Mouse (Mus musculus): ENCODE measurements at regions not wholly inside any gene's neighbourhood (a gene's known extent, or its start where the extent isn't known, plus 50 kb on each side); places are given as distances from the start of the nearest gene placed in this dataset.
"Not testable (repeated sequence)": the region's sequence is repeated elsewhere in the genome, so short reads cannot be mapped to it uniquely, and the experiment has no call there.

DNA sequence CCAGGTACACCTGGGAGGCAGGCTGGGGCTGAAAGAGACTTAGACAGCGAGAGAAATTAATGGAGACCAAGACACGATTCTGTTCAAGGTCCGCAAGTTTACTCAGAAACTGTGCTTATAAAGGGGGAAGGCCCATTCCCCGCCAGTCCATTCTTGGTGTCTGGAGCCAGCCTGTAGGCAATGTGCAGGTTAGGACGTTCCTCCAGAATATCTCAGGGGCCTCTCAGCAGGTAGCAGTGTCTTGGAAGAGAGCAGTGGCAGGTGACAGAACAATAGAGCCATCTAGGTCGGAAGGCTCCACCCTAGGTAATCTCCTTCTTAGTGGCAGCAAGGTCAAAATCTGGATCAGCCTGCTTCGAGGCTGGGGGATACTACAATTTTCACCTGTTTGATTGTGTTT lies 147.6 kb upstream of the Gm37988 start:
- not testable (repeated sequence) for TF ChIP-seq POLR2A (IDR thresholded peaks at IDR 0.05; ENCODE audit: low read depth, low read length); CTCF (conservative IDR thresholded peaks at IDR 0.05; ENCODE audit: insufficient read depth, insufficient read length, low read depth, low read length)

All from kidney, adult 2 months (tissue).